Mouse (Mus musculus): ENCODE measurements around the gene Dnah8.
"Not testable (repeated sequence)": the region's sequence is repeated elsewhere in the genome, so short reads cannot be mapped to it uniquely, and the experiment has no call there.

The Dnah8 gene

DNA sequence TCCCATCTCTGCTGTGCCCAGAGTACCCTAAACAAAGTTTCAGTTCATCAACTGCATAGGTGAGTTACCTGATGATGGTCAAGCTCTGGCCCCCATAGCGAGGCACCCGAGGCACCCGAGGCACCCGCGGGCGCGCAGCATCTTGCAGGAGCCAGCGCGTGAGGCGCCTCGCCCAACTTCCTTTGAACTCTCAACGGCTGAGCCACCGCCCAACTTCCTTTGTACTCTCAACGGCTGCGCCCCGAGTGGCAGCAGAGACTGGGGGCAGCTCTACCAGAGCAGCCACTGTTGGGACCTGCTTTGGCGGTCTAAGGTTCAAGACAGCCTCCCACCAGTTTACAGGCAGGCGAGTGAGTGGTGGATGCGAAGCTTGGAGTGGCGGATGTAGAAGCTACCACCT lies at the start of gene Dnah8:
Dnah8 (plus strand) TSS at position 223 of the 400 bp plus-strand sequence.
- not testable (repeated sequence) for DNase-seq (ENCODE audit: low spot score)

DNA sequence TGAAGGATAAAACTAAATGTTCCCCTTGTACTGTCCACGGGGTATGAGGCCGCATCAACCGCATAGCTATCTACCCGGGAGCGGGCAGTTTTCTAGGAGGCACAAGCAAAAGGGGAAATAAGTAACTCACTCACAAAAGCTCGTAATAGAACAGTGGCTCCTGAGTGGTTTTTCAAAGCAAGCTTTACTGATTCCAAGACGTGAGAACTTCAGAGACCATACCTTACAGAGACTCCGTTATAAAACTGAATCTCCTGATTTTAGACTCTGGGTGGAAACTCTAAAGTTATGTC lies 49.4 kb upstream of the Dnah8 start:
- DNase-seq (ENCODE audit: low spot score) = no peak

DNA sequence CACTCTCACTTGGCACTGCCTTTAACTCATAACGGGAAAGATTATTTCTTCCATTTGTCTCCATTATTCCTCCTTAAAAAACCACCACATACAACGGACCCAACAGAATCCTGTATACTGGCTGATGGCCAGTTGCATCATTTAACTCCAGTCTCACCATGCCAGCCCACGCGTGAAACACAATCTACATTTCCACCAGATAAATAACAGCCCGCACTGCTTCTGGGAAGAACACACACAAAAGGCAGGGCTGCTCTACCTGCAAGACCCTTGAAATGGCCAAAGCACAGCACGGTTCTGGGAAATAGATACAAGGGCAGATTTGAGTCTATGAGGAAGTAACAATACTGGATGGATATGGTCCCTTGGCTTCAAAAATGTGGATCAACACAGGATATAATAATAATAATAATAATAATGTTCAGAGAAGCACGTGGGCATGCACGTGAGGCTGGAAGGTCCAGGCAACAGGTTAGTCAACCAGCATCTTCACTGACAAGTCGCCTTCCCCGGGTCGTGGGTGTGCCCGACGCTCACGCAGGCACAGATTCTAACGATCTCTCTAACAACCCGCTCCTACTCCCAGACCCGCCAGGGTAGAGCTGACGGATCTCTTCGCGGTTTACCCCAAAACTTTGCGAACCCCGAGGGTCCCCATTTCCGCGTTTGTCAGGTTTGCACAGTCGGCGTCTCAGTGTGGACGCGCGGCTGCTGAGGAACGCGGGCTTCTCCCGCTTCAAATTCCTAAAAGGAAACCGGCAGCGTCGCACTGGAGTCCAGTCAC lies 48.8 kb upstream of the Dnah8 start:
- no peak for DNase-seq (ENCODE audit: low spot score)

DNA sequence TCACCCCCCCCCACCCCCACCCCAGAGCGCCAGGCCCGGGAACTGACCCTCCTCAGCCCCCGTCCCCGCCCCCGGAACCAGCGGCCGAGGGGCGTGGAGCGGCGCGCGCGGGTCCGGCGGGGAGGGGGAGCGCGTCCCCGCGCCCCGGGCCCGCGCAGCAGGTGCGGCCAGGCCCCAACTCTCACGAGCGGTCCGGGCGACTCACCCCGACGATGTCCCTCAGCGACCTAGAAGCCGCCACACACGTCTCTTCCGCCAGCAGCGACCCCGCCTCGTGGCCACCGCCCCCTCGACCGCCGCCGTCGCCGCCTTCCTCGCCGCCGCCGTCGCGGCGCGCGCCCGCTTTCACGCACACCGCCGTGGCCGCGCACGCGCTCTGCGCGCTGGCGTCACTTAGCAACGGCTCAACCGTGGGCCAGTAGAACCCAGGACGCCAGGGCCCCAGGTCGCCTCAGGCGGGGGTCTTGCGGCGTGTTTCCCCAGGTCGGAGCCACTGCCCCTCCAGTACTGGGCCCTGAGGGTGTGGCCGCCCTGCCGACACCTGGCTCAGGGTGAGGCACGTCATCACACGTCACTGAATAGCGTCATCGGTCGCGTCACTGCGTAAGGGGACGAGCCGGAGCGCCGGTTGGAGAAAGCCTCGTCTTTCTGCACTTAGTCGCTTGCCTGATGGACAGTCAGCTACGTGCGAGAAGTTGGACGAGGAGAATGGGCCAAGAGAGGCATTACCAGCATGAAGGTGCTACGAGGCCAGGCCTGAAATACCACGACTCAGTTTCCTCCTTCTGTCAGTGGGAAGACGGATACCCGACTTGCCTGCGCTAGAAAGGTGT lies 48.0 kb upstream of the Dnah8 start, which contains the start of gene Btbd9:
Btbd9 (minus strand) TSS at position 548 of the 833 bp plus-strand sequence.
- peak; percentile 93 for DNase-seq (ENCODE audit: low spot score)

DNA sequence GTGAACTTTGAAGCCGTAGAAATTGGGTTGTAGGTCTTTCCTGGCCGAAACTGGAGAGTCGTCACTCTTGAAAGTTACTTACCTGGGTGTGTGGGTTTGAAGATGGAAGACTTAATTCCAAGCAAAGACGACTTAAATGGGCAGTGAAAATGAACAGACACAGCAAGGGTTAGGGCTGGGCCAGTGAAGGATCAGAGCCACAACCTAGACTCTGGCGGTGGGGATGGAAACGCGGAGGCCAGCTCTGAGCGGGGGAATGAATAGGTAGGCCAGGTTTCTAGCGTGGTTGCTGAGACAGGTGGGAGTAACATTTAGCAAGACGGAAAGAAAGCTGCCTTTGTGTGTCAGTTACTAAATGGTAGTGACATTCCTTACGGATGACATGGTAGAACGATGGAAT lies 47.2 kb upstream of the Dnah8 start:
- DNase-seq (ENCODE audit: low spot score) = no peak

DNA sequence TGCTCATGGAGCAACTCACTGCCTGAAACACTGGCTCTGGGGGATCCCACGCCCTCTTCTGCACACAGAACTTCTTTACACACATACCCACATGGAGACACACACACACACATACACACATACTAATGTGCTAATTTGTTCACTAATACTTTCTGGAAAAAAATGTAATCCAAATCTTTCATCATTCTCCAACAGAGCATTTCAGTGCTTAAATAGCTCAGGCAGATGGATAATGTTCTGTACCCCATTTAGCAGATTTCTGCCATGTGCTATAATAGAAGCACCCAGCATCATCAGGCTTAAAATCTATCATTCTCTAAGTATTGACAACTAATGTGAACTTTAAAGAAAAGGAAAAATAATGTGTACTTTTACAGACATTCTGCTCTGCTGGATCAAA lies 43.4 kb upstream of the Dnah8 start:
- no peak for DNase-seq (ENCODE audit: low spot score)

DNA sequence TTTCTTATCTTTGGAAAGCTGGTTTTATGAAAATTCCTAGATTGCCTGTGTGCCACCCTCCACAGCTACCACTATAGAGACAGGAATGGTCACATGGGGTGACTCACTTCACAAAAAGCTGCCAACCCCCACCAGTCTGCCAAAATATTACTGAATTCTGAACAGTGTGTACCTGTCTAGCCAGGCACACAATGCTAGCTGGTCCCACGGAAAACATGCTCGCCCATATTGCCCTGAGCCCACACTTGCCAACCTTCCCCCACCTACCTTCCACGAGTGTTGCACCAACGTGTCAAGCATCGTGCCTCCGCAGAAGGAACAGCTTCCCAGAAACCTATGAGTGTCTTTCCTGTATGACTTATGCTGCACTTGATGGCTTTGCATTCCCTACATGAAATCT lies 43.0 kb upstream of the Dnah8 start:
- DNase-seq (ENCODE audit: low spot score) = peak; percentile 52

DNA sequence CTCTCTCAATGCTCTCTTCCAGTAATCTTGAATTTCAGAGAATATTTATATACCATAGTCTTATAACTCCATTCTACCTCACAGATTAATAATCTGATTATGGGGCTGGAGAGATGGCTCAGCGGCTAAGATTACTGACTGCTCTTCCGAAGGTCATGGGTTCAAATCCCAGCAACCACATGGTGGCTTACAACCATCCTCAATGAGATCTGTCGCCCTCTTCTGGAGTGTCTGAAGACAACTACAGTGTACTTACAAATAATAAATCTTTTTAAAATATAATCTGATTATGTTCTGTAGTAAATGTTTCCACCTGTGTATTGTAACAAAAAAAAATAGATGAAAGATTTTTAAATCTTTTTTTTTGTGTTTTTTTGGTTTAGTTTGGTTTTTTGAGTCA lies 41.8 kb upstream of the Dnah8 start:
- no peak for DNase-seq (ENCODE audit: low spot score)

DNA sequence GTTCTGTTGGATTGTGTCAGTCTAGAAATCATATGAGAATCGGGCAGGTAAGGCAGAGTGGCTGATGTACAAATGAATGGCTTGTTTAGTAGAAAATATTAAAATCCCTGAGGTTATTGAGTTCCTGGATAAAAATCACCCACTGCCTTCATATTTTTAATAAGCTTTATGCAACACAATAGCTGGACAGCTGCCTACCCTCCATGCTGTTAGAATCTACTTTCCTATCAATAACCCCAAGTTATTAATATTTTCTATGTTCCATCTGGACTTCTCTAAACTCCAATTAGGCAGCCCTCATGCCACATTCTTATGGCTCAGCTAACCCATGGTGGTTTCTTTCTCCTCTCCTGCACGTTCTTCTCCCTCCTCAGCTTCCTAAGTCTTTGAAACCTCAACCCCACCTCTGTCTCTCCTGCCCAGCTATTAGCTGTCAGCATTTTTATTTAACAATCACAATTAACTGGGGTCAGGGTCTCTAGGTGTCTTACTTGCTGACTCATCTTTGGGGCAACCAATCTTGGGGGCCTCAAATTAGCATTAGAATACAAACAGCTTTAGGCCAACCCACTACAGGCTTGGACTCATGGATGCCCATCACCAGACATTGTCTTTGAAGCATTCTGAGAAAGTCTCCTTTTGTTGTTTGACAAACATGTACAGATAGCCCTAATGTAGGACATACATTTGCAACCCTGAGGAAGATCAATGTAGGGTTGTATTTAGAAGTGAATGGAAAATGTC lies 40.7 kb upstream of the Dnah8 start:
- DNase-seq (ENCODE audit: low spot score) = no peak

DNA sequence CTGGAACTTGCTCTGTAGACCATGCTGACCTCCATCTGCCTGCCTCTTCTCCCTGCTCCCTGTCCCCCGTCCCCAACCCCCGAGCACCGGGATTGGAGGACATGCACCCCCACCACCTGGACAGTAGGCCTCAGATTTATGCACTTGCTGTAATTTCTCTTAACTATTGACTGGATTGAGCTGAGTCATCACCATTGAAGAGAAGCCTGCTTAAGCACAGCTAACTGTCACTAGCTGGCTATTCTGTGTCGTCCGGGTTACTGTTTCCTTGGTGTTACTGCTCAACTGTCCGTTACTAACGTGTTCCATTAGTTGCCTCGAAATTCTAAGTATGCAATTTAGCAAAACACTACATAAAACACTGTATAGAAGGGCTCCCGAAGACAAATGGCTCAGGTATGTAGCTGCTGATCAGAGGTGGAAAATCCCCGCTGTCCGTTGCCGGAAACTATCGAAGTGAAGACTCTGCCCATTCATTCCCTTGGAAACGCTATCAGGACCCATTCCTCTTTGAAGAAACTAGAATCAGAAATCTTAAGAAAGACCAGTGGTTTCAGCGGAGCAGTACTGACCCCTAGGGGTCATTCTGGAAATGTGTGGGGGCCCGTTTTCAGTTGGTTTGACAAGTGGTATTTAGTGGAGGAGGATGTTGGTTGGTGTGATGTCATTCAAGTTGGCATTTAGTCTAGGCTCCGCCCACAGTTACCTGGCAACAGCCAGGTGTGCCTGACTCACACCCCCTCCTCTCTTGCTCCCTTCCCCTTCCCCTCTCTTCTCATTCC lies 33.5 kb upstream of the Dnah8 start:
- peak; percentile 69 for DNase-seq (ENCODE audit: low spot score)

DNA sequence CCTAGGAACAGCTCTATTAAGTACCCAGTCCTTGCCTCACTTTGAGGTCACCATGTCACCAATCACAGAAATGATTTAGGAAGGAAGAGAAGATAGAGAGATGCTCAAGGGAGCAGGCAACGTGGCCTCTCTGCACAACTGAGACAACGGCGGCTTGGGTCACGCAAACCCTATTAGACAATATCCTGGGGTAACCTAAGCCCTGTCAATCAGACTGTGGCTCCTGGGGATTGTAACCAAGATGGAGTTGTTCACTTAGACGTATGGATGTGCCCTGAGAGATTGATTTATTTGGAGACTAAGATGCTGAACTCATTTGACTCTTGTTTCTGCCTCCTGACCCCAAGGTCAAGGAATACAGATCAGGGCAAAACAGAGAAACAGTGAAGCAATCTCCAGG lies 29.7 kb upstream of the Dnah8 start:
- DNase-seq (ENCODE audit: low spot score) = no peak

DNA sequence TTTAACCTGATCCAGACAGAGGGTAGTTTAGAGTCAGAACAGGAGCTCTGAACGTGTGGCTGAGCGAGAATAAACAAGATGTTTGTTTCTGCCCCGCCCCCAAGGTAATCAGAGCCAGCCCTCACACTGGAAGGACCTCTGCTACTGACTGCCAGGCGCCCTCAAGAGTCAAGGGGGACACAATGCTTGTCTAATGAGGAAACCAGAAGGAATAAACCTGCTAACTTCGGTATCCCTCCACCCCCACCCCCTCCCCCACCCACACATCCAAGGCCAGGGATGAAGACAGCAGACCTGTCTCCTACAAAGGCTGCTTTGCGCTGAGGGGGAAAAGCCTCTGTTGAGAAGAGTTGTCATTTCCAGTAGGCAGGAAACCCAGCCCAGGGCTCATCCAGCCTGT lies 29.3 kb upstream of the Dnah8 start:
- no peak for DNase-seq (ENCODE audit: low spot score)

DNA sequence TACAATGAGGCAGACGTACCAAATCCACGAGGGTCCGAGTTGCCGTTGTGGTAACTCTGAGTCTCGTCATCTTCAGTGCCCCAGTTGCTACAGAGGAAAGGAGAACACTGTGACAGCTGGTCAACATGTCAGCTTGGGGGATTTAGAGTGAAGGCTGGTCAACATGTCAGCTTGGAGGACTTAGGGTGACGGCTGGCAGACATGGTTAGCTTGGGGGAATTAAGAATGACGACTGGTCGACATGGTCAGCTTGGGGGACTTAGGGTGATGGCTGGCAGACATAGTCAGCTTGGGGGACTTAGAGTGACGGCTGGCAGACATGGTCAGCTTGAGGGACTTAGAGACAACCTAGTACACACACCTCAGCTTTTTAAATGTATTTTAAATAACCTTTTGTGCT lies 26.4 kb upstream of the Dnah8 start:
- DNase-seq (ENCODE audit: low spot score) = no peak

DNA sequence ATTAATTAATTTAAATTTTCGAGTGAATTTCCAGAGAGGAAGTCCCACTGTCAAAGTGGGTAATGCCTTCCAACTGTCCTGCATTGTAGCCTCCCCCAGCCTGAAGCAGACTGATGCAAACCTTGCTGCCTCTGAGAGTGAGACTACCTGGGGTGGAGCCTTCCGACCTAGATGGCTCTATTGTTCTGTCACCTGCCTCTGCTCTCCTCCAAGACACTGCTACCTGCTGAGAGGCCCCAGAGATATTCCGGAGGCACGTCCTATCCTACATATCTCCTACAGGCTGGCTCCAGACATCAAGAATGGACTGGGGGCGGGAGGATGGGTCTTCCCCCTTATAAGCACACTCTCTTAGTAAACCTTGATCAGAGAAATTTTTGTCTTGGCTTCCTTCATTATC lies 25.9 kb upstream of the Dnah8 start:
- no peak for DNase-seq (ENCODE audit: low spot score)

DNA sequence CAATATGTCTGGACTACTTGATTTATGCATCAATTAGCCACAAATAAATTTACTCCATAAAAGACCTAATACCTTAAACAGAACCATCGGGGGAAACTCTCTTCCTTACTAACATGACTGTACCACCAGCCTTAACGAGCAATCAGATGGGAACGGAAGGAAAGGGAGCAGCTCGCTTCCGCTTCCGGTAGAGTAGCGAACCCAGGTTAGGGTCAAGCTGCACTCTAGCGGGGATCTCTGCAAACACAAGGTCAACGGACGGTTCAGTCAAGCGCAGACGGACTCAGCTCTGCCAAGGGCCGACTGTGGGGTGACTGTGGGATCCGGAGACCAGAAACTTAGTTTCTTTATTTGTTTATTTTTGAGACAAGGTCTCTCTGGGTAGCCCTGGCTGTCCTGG lies 22.0 kb upstream of the Dnah8 start:
- DNase-seq (ENCODE audit: low spot score) = no peak

DNA sequence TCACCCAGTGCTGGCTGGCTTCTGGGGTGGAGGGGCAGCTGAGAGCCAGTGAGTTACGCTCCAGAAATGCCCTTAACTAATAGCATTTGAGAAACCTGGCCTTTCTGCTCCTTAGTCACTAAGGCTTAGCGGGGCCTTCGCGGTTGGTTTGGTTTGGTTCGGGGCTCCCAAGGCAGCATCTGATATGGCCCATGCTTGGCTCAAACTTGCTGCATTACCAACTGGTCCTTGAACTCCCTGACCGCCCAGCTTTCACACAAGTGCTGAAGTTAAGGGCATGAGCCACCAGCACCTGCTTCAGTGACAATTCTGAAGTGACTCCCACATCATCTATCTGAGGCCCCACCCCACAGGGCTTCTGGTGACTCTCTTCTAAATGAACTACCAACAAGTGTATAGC lies 19.9 kb upstream of the Dnah8 start:
- no peak for DNase-seq (ENCODE audit: low spot score)

DNA sequence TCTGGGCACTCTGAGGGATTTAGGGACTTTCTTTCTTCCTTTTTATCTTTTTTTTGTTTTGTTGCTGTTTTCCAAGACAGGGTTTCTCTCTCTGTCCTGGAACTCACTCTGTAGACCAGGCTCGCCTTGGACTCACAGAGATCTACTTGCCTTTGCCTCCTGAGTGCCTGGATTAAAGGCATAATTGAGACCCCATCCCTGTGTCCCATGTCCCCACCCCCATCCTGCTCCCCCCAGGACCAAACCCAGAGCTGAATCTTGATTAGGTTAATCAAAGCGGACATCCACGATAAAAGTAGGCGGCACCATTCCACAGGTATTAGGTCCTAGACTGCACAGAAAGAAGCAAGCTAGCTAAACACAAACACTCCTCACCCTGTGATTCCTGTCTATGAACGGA lies 19.2 kb upstream of the Dnah8 start:
- DNase-seq (ENCODE audit: low spot score) = no peak

DNA sequence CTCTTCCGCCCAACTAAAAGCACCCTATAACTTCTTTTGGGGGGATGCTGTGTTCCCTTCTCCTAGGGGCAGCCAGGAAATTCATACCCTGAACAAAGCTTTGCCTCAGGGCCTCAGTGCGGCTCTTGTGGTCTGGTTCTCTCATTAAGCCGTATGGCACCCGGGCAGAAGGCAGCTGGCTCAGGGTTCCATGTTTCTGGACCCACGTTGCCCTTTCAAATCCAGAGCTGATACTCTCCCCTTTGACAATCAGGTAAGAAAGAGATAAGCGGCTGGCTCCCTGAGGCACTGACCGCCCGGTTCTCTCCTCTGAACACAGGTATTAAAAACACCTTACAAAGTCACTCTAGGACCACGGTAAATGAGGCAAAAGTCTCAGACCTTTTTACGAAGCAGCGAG lies 17.9 kb upstream of the Dnah8 start:
- no peak for DNase-seq (ENCODE audit: low spot score)

DNA sequence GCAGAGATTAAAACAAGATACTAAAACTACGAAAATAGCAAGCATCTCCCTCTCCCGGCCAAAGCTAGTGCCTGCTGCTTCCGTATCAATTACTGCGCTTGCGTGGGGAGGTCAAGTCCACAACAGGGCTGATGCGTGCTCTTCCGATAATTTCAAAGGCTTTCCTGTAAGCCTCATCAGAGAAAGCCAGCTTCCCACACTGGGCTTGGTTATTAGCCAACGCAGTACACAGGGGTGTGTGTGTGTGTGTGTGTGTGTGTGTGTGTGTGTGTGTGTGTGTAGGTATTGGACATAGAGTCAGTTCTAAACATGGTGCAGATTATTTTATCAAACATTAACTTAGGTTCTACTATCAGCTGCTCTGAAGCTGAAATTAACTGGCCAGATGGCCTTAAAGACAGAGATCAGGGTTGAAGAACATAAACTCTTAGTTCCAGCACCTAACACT lies 17.5 kb upstream of the Dnah8 start:
- no peak for DNase-seq (ENCODE audit: low spot score)

DNA sequence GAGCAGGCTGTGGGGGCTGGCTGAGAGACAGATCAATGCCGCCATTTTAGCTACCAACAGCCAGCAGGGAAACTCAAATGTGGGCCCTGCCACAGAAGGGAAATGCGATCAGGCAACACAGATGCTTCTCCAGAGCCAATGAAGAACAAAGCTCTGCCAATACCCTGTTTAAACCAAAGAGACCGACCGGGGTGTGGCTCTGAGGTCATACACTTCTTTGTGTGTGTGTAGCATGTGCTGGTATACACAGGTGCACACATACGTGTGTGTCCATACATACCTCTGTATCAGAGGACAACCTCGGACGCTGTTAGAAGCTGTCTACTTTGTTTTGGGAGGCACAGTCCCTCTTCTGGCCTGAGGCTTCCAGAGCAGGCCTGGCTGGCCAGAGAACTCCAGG lies 16.8 kb upstream of the Dnah8 start:
- no peak for DNase-seq (ENCODE audit: low spot score)

DNA sequence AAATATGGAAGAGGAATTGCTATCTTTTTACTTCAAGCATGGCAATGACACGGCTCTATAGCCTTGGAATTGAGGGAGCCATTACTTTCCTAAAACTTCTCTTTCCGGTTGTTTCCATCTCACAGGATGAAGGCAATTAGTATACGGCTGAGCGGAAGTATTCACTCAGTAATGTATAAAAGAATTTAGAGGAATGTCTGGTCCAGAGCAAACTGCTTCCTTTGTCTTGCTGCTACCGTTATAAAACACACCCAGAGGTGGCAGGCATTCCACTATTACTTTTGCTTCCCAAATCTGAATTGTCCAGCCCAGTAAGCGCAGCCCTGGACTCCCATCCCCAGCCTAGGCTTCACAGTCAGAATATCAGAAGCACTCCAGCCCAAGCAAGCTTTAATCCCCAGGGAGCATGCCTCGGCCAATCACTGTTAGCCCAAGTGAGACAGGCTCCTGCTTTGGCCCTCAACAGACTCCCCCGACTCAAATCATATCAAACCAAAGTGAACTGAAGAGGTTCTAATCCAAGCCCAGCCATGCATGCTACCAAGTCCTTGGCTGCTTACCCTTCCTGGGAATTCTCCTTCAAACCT lies 16.2 kb upstream of the Dnah8 start:
- no peak for DNase-seq (ENCODE audit: low spot score)
